Mouse (Mus musculus): Measurements from ENCODE around the gene 1700066M21Rik. TPM values are rescaled to one million over a fixed set of nuclear protein-coding genes. Genes with fewer than 3 reads are reported as not detected.

The 1700066M21Rik gene
- polyA plus RNA-seq, 2 experiments, result 4.3 to 9.3 TPM

DNA sequence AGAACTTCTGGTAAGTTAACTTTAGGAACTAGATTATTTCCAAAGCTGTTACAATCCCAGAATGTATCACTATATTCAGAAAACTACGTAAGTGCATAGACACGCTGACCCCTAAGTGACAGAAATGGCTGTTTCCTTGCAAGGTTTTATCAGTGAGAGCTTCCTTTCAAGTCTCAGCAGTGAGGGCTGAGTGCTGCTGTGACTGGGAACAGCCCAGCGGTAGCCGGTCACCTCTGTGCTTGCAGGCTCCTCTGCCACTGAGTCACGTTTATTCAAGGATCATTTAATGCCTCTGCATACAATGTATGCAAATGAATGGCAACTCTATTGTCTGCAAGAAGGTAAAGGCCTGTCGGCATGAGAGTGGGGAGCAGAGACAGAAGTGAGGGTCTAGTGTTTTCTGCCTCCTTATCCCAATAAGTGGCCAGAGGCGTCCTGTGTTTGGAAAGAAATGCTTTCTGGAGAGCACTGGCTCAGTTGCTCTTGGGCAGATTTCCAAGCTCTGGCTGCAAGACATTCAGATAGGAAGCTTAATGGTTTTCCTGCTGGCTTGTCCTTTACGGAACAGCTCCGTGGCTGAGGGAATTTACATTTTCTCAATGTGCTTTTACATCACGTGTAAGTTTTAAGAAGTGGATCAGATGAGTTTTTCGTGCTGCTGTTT, 43.7 kb upstream of the 1700066M21Rik start:
- Histone ChIP-seq H3K9ac (replicated peaks) (no peak overlapping the region), H3K9me3 (ENCODE audit: control insufficient read depth, low read length) (no peaks in the 10 kb centered on the region), H3K4me2 (ENCODE audit: low read depth) (no peak overlapping the region), H3K4me1 (replicated peaks; ENCODE audit: control insufficient read depth in 2 of 2, insufficient read depth in 2 of 2, low read length in 1 of 2) (no peaks in the 10 kb centered on the region), H3K27me3 (ENCODE audit: control insufficient read depth, insufficient read depth, low read length) (no peaks in the 10 kb centered on the region), H3K36me3 (replicated peaks; ENCODE audit: control insufficient read depth, insufficient read depth, low read depth) (no peaks in the 10 kb centered on the region), H3K27ac (no peak overlapping the region), H3K4me3 (ENCODE audit: insufficient read depth in 1 of 2, low read depth in 2 of 2, low read length in 2 of 2) (no peak overlapping the region)
- DNase-seq (ENCODE audit: low read depth in 3 of 3, low spot score in 3 of 3) (no peak), ATAC-seq (ENCODE audit: insufficient read depth) (no peak)
- 27% methylated on average over 11 of the region's 11 CpGs for WGBS (ENCODE audit: insufficient replicate concordance)
- no peak for TF ChIP-seq EP300 (IDR thresholded peaks at IDR 0.05; ENCODE audit: low read depth)
- no peak for TF ChIP-seq CTCF (IDR thresholded peaks at IDR 0.05; ENCODE audit: low read depth)

DNA sequence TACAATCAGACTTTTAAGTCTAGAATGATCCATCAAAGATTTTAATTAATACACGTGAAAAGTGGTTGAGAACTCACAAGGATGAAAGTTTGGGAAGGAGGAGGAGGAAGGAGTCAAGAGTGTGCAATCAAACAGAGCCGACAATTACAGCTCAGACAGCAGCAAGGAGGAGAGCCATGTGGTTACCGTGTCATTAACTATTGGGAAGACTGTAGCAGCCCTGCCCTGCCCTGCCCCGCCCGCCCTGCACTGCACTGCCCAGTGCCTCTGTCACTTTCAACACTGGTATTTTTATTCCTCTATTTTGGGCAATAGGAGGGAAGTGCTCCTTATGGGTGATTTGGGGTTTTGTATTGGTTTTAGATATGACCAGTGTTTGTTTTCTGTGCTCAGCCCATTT, 42.2 kb upstream of the 1700066M21Rik start:
- Histone ChIP-seq H3K4me3 (ENCODE audit: insufficient read depth in 1 of 2, low read depth in 2 of 2, low read length in 2 of 2) (no peak overlapping the region), H3K4me2 (ENCODE audit: low read depth) (no peak overlapping the region), H3K4me1 (replicated peaks; ENCODE audit: control insufficient read depth in 2 of 2, insufficient read depth in 2 of 2, low read length in 1 of 2) (no peaks in the 10 kb centered on the region), H3K27ac (no peak overlapping the region), H3K36me3 (replicated peaks; ENCODE audit: control insufficient read depth, insufficient read depth, low read depth) (no peaks in the 10 kb centered on the region), H3K27me3 (ENCODE audit: control insufficient read depth, insufficient read depth, low read length) (no peaks in the 10 kb centered on the region), H3K9ac (replicated peaks) (no peak overlapping the region), H3K9me3 (ENCODE audit: control insufficient read depth, low read length) (no peaks in the 10 kb centered on the region)
- no peak for ATAC-seq (ENCODE audit: insufficient read depth)
- WGBS (ENCODE audit: insufficient replicate concordance), result 49% methylated on average over 5 of the region's 5 CpGs
- TF ChIP-seq CTCF (IDR thresholded peaks at IDR 0.05; ENCODE audit: low read depth), result no peak
- no peak for TF ChIP-seq EP300 (IDR thresholded peaks at IDR 0.05; ENCODE audit: low read depth)
- no peak for DNase-seq (ENCODE audit: low read depth in 3 of 3, low spot score in 3 of 3)

DNA sequence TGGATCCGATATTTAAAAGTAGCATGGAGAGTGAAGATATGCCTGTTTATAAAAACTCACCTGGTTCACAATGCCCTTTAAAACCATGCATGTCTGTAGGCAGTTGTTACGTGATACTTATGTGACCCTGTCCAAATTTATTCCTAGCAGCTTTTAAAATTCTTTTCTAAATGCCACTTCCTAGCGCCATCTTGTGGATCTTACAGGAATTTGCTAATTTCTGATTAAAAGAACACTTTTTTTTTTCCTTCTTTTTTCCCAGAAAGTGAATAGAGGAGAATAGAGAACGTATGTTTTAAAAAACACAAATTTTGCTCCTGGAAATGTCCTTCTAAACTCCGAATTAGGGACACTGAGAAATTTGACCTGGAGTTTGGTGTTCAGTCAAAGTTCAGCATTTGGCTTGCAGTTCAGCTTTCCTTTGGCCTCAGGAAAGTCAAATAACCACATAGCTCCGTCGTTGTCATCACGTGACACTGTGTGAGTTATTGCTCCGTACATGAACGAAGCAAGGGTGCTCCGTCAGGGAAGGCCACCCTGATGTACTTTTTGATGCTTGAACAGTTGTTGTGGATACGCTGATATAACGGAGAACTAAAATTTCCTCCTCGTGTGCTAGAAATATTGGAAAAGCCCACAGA, 38.1 kb upstream of the 1700066M21Rik start:
- 35% methylated on average over 14 of the region's 14 CpGs for WGBS (ENCODE audit: insufficient replicate concordance)
- peak in 1 of 3 experiments; percentile 5 for DNase-seq (ENCODE audit: low read depth in 3 of 3, low spot score in 3 of 3)
- H3K4me3 ChIP-seq (ENCODE audit: insufficient read depth in 1 of 2, low read depth in 2 of 2, low read length in 2 of 2), result no peak overlapping the region

DNA sequence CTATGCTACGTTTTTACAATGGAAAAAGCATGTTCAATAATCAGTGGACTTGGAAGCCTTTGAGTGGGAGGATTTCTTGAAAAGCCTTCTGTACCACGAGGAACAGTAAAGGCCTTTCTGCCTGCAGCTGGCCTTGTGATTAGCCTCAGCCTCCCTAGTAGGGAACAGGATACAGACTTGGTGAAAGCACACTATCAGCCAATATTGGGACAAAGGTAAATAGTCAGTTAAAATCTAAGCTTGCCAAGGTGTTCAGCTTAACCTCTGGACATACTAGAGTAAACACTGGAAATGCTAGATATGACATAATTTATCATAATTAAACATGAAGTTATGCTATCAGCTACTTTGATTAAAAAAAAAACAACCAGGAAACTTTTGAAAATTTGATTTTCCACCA, 36.2 kb upstream of the 1700066M21Rik start:
- H3K4me3 ChIP-seq (ENCODE audit: insufficient read depth in 1 of 2, low read depth in 2 of 2, low read length in 2 of 2), result no peak overlapping the region
- DNase-seq (ENCODE audit: low read depth in 3 of 3, low spot score in 3 of 3), result no peak
- 52% methylated on average over 2 of the region's 2 CpGs for WGBS (ENCODE audit: insufficient replicate concordance)

More for the DNA sequence above, 38.1 kb upstream of the 1700066M21Rik start:
- no peaks in the 10 kb centered on the region for H3K4me1 ChIP-seq (replicated peaks; ENCODE audit: control insufficient read depth in 2 of 2, insufficient read depth in 2 of 2, low read length in 1 of 2)
- H3K9ac ChIP-seq (replicated peaks), result no peak overlapping the region
- no peak overlapping the region for H3K4me2 ChIP-seq (ENCODE audit: low read depth)
- H3K27ac ChIP-seq, result no peak overlapping the region
- no peaks in the 10 kb centered on the region for H3K36me3 ChIP-seq (replicated peaks; ENCODE audit: control insufficient read depth, insufficient read depth, low read depth)
- no peak for ATAC-seq (ENCODE audit: insufficient read depth)
- no peaks in the 10 kb centered on the region for H3K27me3 ChIP-seq (ENCODE audit: control insufficient read depth, insufficient read depth, low read length)
- no peak for TF ChIP-seq EP300 (IDR thresholded peaks at IDR 0.05; ENCODE audit: low read depth)
- TF ChIP-seq CTCF (IDR thresholded peaks at IDR 0.05; ENCODE audit: low read depth), result peak; percentile 28; the same call in 1 of the 2 replicates
- no peaks in the 10 kb centered on the region for H3K9me3 ChIP-seq (ENCODE audit: control insufficient read depth, low read length)

DNA sequence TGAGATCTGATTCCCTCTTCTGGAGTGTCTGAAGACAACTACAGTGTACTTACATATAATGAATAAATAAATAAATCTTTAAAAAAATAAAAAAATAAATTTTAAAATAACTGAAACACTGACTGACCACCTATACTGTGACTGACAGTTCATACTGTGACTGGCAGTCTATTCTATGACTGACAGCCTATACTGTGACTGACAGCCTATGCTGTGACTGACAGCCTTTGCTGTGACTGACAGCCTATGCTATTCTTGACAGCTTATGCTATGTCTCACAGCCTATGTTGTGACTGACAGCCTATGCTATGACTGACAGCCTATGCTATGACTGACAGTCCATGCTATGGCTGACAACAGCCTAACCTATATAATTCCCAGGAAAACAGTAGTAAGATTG, 29.9 kb upstream of the 1700066M21Rik start:
- TF ChIP-seq EP300 (IDR thresholded peaks at IDR 0.05; ENCODE audit: low read depth), result no peak
- no peak for TF ChIP-seq CTCF (IDR thresholded peaks at IDR 0.05; ENCODE audit: low read depth)
- no peaks in the 10 kb centered on the region for H3K36me3 ChIP-seq (replicated peaks; ENCODE audit: control insufficient read depth, insufficient read depth, low read depth)
- H3K27me3 ChIP-seq (ENCODE audit: control insufficient read depth, insufficient read depth, low read length), result no peaks in the 10 kb centered on the region
- no peaks in the 10 kb centered on the region for H3K4me1 ChIP-seq (replicated peaks; ENCODE audit: control insufficient read depth in 2 of 2, insufficient read depth in 2 of 2, low read length in 1 of 2)
- no peak overlapping the region for H3K4me3 ChIP-seq (ENCODE audit: insufficient read depth in 1 of 2, low read depth in 2 of 2, low read length in 2 of 2)
- H3K4me2 ChIP-seq (ENCODE audit: low read depth), result no peak overlapping the region
- DNase-seq (ENCODE audit: low read depth in 3 of 3, low spot score in 3 of 3) (no peak), ATAC-seq (ENCODE audit: insufficient read depth) (no peak)
- no peaks in the 10 kb centered on the region for H3K9me3 ChIP-seq (ENCODE audit: control insufficient read depth, low read length)
- H3K27ac ChIP-seq, result no peak overlapping the region
- no peak overlapping the region for H3K9ac ChIP-seq (replicated peaks)

More for the DNA sequence above, 36.2 kb upstream of the 1700066M21Rik start:
- no peak for ATAC-seq (ENCODE audit: insufficient read depth)
- Histone ChIP-seq H3K27me3 (ENCODE audit: control insufficient read depth, insufficient read depth, low read length) (no peaks in the 10 kb centered on the region), H3K9ac (replicated peaks) (no peak overlapping the region), H3K27ac (no peak overlapping the region), H3K4me1 (replicated peaks; ENCODE audit: control insufficient read depth in 2 of 2, insufficient read depth in 2 of 2, low read length in 1 of 2) (no peaks in the 10 kb centered on the region), H3K36me3 (replicated peaks; ENCODE audit: control insufficient read depth, insufficient read depth, low read depth) (no peaks in the 10 kb centered on the region), H3K4me2 (ENCODE audit: low read depth) (no peak overlapping the region), H3K9me3 (ENCODE audit: control insufficient read depth, low read length) (no peaks in the 10 kb centered on the region)
- no peak for TF ChIP-seq EP300 (IDR thresholded peaks at IDR 0.05; ENCODE audit: low read depth)
- no peak for TF ChIP-seq CTCF (IDR thresholded peaks at IDR 0.05; ENCODE audit: low read depth)

Data from liver, embryonic 14.5 days (tissue).